Mouse (Mus musculus) olfactory bulb, adult 2 months (tissue): Measurements from ENCODE around the gene Sacm1l. TPM values are rescaled to one million over a fixed set of nuclear protein-coding genes. Genes with fewer than 3 reads are reported as not detected.

Experiments used
- H3K27ac ChIP-seq: fragments of 200-500 bp; 2 replicates; pipeline ENCODE4 v1.5.1; 2012; ENCODE audit warnings: low read depth, low read length; ENCODE audit not compliant: insufficient read depth
- H3K4me1 ChIP-seq: fragments of 200-500 bp; 2 replicates; pipeline ENCODE4 v1.6.1; 2012; ENCODE audit warnings: low read length; ENCODE audit not compliant: control insufficient read depth, insufficient read depth
- H3K4me3 ChIP-seq: fragments of 200-500 bp; 2 replicates; pipeline ENCODE4 v1.5.1; 2012; ENCODE audit warnings: mild to moderate bottlenecking, low read depth, low read length, moderate library complexity; ENCODE audit not compliant: insufficient read depth
- CTCF ChIP-seq: fragments of 200-500 bp; IDR thresholded peaks from 2 replicates; pipeline ENCODE4 v1.5.1; 2012; ENCODE audit warnings: low read depth, mild to moderate bottlenecking, low read length, moderate library complexity; ENCODE audit not compliant: insufficient read depth
- POLR2A ChIP-seq: fragments of 200-500 bp; IDR thresholded peaks from 2 replicates; pipeline ENCODE4 v1.6.1; 2012; ENCODE audit warnings: mild to moderate bottlenecking, low read depth, low read length, moderate library complexity; ENCODE audit not compliant: insufficient read depth
- WGBS: fragments of 180-500 bp; shearing (Covaris S2); methylation state at CpG from one replicate; pipeline ENCODE4 v1.1.7; 2018; 5-methylcytosine and 5-hydroxymethylcytosine counted together
- polyA plus RNA-seq: library from polyadenylated mRNA; stranded (reverse); fragments of >200 nt; gene quantifications from 2 replicates; pipeline ENCODE4 v1.2.4, GENCODE M21; 2012; ENCODE audit warnings: low replicate concordance; ENCODE audit not compliant: missing spikeins, insufficient read depth, insufficient read length

Sacm1l gene
- polyA plus RNA-seq, 1 experiment = not detected

GRCm38 (mm10) chr9:123489727-123490343 is 39.7 kb upstream of the Sacm1l start:
- WGBS = 74% methylated on average over 9 of the region's 9 CpGs
- peaks cover 5% of the 10 kb centered on the region for H3K4me1 ChIP-seq
- TF ChIP-seq CTCF (no peak), POLR2A (no peak)
- H3K4me3 ChIP-seq = no peak overlapping the region
- no peak overlapping the region for H3K27ac ChIP-seq

GRCm38 (mm10) chr9:123490930-123491329 is 38.6 kb upstream of the Sacm1l start:
- TF ChIP-seq CTCF = no peak
- TF ChIP-seq POLR2A = no peak
- Histone ChIP-seq H3K27ac (no peak overlapping the region), H3K4me3 (no peak overlapping the region), H3K4me1 (peaks cover 5% of the 10 kb centered on the region)
- WGBS = 75% methylated on average over 5 of the region's 5 CpGs

- peaks cover 5% of the 10 kb centered on the region for H3K4me1 ChIP-seq
- no peak overlapping the region for H3K4me3 ChIP-seq
- H3K27ac ChIP-seq = no peak overlapping the region
- TF ChIP-seq CTCF = no peak
- TF ChIP-seq POLR2A = no peak
- 59% methylated on average over 9 of the region's 9 CpGs for WGBS
These were observed 37.5 kb upstream of the Sacm1l start for GRCm38 (mm10) chr9:123491917-123492585.

GRCm38 (mm10) chr9:123496665-123497064 is 32.9 kb upstream of the Sacm1l start:
- WGBS = 39% methylated on average over 13 of the region's 13 CpGs
- no peak overlapping the region for H3K27ac ChIP-seq
- TF ChIP-seq CTCF (no peak), POLR2A (no peak)
- no peak overlapping the region for H3K4me3 ChIP-seq
- H3K4me1 ChIP-seq = peaks cover 3% of the 10 kb centered on the region

GRCm38 (mm10) chr9:123497906-123498305 is 31.7 kb upstream of the Sacm1l start:
- Histone ChIP-seq H3K4me3 (no peak overlapping the region), H3K4me1 (peaks cover 3% of the 10 kb centered on the region; the same call in 1 of the 2 replicates), H3K27ac (no peak overlapping the region)
- TF ChIP-seq POLR2A (no peak), CTCF (no peak)
- 94% methylated on average over 5 of the region's 5 CpGs for WGBS

- Histone ChIP-seq H3K4me1 (peaks cover 7% of the 10 kb centered on the region), H3K27ac (no peak overlapping the region), H3K4me3 (no peak overlapping the region)
- TF ChIP-seq CTCF = no peak
- no peak for TF ChIP-seq POLR2A
- WGBS = 86% methylated on average over 4 of the region's 4 CpGs
These were observed 29.1 kb upstream of the Sacm1l start for GRCm38 (mm10) chr9:123500480-123500879.

- H3K4me3 ChIP-seq = no peak overlapping the region
- peak overlapping the region; percentile 51 for H3K27ac ChIP-seq
- 25% methylated on average over 5 of the region's 5 CpGs for WGBS
- peaks cover 4% of the 10 kb centered on the region for H3K4me1 ChIP-seq
- TF ChIP-seq CTCF (no peak), POLR2A (no peak)
These were observed 26.3 kb upstream of the Sacm1l start for GRCm38 (mm10) chr9:123503171-123503834.

GRCm38 (mm10) chr9:123504325-123504724 is 25.2 kb upstream of the Sacm1l start:
- 21% methylated on average over 2 of the region's 2 CpGs for whole genome bisulfite sequencing
- no peak overlapping the region for H3K4me3 ChIP-seq
- no peak overlapping the region for H3K27ac ChIP-seq
- peaks cover 4% of the 10 kb centered on the region for H3K4me1 ChIP-seq
- TF ChIP-seq POLR2A (no peak), CTCF (no peak)

- 69% methylated on average over 1 of the region's 1 CpGs for WGBS
- Histone ChIP-seq H3K4me1 (peaks cover 4% of the 10 kb centered on the region), H3K27ac (no peak overlapping the region), H3K4me3 (no peak overlapping the region)
- TF ChIP-seq POLR2A = no peak
- TF ChIP-seq CTCF = no peak
These were observed 24.0 kb upstream of the Sacm1l start for GRCm38 (mm10) chr9:123505598-123505997.
